Mouse (Mus musculus): ENCODE results near the gene Ppfibp2.

- no peak for TF ChIP-seq CTCF (conservative IDR thresholded peaks at IDR 0.05; ENCODE audit: insufficient read depth, insufficient read length, low read depth, low read length)
- TF ChIP-seq POLR2A (IDR thresholded peaks at IDR 0.05; ENCODE audit: low read depth, low read length): no peak
Measured at GRCm38 (mm10) chr7:107602913-107603312, 7.9 kb downstream of the Ppfibp2 start.
